Mouse (Mus musculus) olfactory bulb, adult 2 months (tissue): ENCODE results near the gene Opcml.

ENCODE experiments used
- CTCF ChIP-seq: fragments of 200-500 bp; IDR thresholded peaks from 2 replicates; pipeline ENCODE4 v1.5.1; 2012; ENCODE audit warnings: low read depth, mild to moderate bottlenecking, low read length, moderate library complexity; ENCODE audit not compliant: insufficient read depth
- POLR2A ChIP-seq: fragments of 200-500 bp; IDR thresholded peaks from 2 replicates; pipeline ENCODE4 v1.6.1; 2012; ENCODE audit warnings: mild to moderate bottlenecking, low read depth, low read length, moderate library complexity; ENCODE audit not compliant: insufficient read depth

- no peak for TF ChIP-seq POLR2A
- TF ChIP-seq CTCF = no peak
These were observed 872.3 kb downstream of the Opcml start for GRCm38 (mm10) chr9:28662882-28663281.
